Mouse (Mus musculus) CD8-positive naive resting alpha-beta T cell, adult 2 months (primary cell): ENCODE results near the gene Btbd35f4.
"Not testable (repeated sequence)": the region's sequence is repeated elsewhere in the genome, so short reads cannot be mapped to it uniquely, and the experiment has no call there.

ENCODE experiments used
- DNase-seq, 2 experiments: peaks; one replicate each; pipeline ENCODE4 v3.0.0; 2022; ENCODE audit warnings: low read depth in 2 of 2, low spot score in 2 of 2

Gene Btbd35f4

GRCm38 (mm10) chrX:4800196-4800595 lies at the start of gene Btbd35f4:
Gene Btbd35f4, plus strand, starts transcription at chrX:4800496.
- not testable (repeated sequence) for DNase-seq

GRCm38 (mm10) chrX:4840016-4840415 lies 39.7 kb downstream of the Btbd35f4 start:
- DNase-seq, result not testable (repeated sequence)
